Mouse (Mus musculus): ENCODE results near the gene Cdk19.

- no peak for TF ChIP-seq CTCF (IDR thresholded peaks at IDR 0.05; ENCODE audit: insufficient read depth, low read length)
- no peak for TF ChIP-seq POLR2A (IDR thresholded peaks at IDR 0.05; ENCODE audit: borderline replicate concordance, extremely low read depth, low read depth, low read length)
These were observed 139.9 kb downstream of the Cdk19 start for GRCm38 (mm10) chr10:40479216-40479615.

All from lung, adult 2 months (tissue).